Mouse (Mus musculus) kidney, adult 9 months (tissue): Measurements from ENCODE around the gene Pard6a.

Experiments used
- DNase-seq: peaks from one replicate; pipeline ENCODE4 v3.0.0; 2022

Pard6a gene

DNA sequence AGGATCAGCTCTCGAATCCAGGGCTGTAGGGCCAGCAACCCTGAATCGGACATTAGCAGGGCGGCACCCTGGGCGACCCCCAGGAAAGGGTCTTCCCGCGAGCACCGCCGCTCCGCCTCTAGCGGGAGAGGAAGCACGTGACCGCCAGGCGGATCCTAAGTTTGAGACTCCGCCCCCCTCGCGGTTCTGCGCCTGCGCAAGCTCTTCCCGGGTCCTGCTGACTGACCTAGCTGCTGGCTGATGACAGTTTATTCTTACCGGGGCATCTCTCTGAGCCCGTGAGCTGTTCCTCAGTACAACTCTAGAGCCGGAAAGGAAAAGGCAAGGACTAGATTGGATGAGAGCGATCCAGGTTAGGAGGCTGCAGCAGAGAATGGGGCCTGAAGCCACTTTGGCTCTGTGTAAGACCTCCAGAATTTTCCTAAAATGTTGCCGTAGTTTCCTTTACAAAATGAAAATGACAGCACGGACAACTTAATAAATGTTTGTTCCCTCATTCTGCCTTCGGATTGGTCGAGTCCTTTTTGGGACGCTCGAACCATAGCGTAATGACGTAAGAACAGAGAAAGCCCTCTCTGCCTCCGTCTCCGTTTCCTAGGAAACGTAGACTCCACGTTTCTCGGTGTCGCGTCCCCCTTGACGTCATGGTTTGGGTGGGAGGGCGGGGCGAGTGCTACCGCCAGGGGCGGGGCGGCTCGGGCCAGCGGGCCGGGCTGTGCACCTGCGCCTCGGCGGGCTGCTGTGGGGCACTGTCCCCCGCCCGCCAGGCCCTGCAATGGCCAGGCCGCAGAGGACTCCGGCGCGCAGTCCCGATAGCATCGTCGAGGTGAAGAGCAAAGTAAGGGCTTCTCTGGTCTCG, at the start of gene Pard6a, which contains the start of gene Acd:
Gene Pard6a (plus strand): TSS at position 183 of the 859 bp plus-strand sequence.
Gene Acd (minus strand): TSS at position 137 of the 859 bp plus-strand sequence.
- DNase-seq: peak; percentile 97

DNA sequence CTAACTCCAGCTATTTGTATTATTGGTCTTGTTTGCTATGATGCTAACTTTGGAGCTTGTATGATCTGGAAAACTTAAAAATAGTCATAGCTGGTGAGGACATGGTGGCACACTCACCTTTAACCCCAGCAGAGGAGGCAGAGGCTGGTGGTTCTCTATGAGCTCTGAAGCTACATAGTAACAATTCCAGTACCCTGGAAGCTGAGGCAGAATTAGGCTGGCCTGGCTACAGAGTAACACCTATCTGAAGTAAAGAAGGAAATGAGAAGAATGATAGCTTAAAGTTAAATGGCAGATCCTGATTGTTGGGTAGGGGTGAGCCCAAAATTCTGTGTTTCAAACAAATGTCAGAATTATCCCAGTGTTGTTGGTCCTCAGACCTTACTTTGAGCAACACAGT, 43.3 kb upstream of the Pard6a start:
- no peak for DNase-seq

DNA sequence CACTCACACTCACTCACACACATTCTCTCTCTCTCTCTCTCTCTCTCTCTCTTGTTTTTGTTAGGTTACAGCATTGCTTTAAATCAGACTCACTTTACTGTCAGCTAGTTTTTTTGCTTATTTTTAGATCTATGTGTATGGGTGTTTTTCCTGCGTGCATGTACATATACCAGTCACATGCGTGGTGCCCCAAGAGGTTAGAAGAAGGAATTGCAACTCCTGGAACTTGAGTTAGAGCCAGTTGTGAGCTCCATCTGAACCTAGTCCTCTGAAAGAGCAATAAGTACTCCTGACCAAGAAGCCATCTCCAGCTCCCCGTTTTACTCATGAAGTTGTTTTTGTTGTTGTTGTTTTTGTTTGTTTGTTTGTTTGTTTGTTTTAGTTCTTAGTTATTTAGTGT, 39.8 kb upstream of the Pard6a start:
- DNase-seq: peak; percentile 47

DNA sequence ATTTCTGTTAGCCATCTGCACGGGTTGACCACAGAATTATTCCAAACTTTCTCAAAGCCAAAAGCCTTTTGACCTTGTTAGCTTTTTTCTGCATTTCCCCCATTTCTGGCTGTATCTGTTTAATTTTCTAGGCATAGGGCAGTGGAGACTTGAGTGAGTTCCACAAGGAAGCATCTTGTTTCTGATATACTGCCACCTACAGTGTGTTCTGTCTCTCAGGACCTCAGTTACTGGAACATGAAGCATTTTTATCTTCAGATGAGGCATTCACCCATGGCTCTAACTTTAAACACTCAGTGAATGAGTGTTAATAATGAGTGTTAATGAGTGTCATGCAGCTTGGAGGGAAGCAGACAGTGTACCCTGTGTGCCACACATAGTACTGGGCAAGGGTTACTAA, 23.1 kb upstream of the Pard6a start:
- no peak for DNase-seq

DNA sequence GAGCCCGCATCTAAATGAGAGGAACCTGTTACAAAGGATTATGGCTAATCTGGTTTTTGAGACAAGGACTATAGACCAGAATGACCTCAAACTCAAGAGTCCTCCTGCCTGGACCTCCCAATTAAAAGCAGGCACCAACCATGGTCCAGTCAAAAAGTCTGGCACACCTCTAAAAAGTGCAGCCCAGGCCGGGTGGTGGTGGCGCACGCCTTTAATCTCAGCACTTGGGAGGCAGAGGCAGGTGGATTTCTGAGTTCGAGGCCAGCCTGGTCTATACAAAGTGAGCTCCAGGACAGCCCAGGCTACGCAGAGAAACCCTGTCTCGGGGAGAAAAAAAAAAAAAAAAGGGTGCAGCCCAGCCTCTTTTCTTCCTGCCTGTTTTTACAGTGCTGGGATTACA, 15.6 kb upstream of the Pard6a start:
- no peak for DNase-seq

DNA sequence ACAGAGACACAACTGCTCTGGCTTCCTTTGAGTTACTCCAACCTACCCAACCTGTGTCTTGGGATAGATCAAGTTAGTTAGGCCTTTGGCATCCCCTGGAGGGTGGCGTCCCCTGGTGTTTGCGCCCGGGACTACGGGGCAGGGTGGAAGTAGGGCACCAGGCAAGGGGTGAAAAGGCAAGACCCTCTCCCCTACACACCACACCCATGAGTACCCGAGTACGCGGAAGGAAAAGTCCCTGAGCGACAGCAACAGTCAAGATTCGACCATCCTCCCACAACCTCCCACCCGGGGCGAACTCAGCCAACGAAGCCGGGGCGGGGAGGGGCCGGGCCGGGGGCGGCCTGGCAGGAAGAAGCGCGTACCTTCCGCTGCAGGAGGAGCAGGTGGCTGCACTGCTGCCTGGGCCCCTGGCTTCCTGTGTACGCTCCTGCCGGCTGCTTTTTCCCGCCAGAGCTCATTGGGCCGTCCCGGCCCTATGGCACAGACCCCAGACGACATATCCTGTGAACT, 15.1 kb upstream of the Pard6a start, which contains the start of gene Carmil2:
Gene Carmil2 (plus strand): TSS at position 479 of the 513 bp plus-strand sequence.
- DNase-seq: peak; percentile 67

DNA sequence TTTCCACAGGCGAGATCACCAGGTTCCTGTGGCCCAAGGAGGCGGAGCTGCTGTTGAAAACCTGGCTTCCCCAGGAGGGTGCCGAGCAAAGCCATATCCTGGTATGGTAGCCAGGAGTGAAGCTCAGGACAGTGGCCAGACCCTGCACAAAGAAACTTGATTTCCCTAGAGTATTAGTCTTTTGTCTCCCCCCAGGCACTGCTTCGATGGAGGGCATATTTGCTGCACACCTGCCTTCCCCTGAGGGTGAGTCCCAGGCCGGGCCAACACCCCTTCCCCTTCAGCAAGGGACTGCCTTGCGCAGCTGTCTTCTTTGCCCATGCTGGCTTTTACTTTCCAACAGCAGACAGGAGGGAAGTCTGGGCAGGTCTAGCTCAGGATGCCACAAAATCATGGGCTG, 14.4 kb upstream of the Pard6a start:
- DNase-seq: no peak

DNA sequence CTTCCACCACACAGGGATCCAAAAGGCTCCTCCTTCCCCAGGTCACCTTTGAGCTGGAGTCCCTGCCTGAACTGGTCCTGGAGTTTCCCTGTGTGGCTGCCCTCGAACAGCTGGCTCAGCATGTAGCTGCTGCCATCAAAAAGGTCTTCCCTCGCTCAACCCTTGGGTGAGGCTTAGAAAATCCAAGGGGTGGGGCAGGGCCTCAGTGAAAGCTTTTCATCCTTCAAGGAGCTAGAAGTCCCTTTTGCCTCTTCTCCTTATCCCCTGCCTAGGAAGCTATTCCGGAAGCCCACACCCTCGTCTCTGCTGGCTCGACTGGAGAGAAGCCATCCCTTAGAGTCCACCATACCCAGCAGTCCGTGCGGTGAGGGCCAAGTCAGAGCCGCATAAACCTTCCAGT, 13.4 kb upstream of the Pard6a start:
- DNase-seq: no peak

DNA sequence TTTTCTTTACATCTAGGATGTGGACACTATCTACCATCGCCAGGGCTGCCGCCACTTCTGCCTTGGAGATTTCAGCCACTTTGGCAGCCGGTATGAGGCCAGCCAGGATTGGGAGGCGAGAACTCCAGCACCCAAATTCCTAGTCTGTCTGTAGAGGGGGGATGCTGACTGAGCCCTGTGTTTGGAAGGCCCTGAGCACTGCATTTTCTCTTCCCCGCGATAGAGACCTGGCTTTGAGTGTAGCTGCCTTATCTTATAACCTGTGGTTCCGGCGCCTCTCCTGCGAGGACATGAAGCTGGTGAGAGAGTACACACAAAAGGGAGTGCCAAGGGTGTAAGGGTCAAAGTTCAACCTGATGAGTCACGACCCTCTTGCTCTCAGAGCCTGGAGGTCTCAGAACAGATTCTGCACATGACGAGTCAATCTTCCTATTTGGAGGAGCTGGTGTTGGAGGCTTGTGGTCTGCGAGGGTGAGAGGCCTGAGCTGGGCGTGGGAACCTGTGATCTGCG, 12.7 kb upstream of the Pard6a start:
- DNase-seq: no peak

DNA sequence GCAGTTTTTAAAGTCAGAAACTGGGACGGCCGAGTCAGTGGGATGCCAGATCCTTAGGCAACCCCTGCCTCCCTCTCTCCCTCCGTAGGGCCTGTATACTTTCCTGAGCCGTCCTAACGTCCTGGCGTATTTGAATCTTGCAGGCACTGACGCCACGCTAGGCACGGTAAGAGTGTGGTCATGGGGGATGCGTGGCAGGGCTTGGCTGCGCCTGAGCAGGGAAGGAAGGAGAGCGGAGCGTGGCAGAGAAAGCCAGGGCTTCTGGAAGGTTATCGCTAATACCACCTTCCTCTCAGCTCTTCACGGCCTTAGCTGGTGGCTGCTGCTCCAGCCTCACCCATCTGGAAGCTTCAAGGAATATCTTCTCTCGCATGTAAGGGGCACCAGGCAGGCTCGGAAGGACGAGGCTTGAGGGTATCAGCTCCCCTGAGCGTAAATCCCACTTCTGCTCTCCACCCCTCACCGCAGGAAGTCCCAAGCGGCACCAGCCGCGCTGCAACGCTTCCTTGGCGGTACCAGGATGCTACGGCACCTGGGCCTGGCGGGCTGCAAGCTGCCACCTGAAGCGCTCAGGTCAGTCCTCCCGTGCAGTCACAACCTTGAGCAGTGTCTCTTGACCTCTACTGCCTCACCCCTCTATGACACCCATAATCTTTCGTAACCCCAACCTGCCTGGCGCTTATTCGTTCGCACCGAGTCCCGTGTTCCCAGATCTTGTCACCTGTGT, 11.5 kb upstream of the Pard6a start:
- DNase-seq: no peak

DNA sequence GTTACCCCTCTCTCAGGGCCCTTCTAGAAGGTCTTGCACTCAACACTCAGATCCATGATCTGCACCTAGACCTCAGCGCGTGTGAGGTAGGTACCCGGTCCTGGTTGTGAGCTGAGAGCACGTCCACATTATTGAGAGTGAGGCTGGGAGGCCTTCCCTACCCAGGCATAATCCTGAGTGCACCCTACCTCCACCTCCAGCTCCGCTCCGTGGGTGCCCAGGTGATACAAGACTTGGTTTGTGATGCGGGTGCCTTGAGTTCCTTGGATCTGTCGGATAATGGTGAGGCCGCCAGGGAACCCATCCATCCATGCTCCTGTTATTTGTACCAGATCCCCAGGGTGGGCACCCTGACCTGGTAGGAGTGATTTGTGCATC, 11.0 kb upstream of the Pard6a start:
- no peak for DNase-seq

DNA sequence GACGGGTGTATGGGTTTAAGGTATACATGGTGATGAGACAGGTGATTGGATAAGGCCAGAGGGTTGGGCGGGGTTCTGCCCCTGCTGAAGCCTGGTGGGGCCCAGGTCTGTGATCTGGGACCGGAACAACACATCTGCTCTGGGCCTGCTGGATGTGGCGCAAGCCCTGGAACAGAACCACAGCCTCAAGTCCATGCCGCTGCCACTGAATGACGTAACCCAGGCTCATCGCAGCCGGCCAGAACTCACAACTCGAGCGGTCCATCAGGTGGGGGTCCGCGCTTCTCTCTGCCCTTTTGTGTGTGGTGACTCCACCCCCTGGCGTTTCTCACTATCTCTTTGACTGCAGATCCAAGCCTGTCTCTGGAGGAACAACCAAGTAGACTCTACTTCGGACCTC, 10.0 kb upstream of the Pard6a start:
- DNase-seq: no peak

DNA sequence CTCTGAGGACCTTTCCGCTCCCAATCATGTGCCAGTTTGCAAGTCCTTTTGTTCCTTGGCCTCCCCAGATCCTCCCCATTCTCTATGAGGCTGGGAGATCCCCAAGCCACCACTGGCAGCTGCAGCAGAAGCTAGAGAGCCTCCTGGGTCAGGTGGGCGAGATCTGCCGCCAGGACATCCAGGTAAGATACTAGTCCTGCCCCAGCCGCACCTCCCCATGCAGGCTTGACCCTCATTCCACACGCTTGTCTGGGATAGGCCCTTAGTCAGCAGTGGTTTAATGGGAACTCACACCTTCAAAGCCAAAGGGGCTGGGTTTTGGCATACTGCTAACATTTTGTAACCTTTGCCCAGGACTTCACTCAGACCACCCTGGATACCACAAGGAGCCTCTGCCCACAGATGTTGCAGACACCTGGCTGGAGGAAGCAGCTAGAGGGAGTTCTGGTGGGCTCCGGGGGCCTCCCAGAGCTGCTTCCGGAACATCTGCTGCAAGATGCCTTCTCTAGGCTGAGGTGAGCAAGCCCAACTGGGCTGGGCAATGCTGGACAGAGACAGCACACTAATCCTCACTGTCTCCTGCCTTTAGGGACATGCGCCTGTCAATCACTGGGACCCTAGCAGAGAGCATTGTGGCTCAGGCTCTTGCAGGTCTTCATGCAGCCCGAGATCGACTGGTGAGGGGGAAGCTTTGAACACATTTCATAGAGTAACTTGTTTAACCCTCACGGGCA, 8.3 kb upstream of the Pard6a start:
- no peak for DNase-seq

DNA sequence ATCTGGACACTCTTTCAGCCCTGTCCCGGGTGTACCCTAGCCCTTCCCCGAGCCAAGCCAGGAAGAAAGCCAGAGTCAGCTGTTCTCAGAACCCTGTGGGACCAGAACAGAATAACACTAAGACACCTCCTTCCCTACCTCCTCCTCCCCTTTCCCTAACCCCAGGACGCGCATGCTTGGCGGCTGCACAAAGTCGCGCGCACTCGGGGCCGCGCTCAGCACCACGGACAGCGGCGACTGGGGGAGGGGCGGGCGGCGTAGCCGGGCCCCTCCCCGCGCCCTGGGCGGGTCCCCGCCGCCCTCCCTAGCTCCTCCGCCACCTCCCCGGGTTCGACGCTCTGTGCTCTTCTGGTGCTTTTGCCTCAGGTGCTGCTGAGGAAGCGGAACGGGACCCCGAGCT, 7.3 kb upstream of the Pard6a start:
- DNase-seq: peak; percentile 62

DNA sequence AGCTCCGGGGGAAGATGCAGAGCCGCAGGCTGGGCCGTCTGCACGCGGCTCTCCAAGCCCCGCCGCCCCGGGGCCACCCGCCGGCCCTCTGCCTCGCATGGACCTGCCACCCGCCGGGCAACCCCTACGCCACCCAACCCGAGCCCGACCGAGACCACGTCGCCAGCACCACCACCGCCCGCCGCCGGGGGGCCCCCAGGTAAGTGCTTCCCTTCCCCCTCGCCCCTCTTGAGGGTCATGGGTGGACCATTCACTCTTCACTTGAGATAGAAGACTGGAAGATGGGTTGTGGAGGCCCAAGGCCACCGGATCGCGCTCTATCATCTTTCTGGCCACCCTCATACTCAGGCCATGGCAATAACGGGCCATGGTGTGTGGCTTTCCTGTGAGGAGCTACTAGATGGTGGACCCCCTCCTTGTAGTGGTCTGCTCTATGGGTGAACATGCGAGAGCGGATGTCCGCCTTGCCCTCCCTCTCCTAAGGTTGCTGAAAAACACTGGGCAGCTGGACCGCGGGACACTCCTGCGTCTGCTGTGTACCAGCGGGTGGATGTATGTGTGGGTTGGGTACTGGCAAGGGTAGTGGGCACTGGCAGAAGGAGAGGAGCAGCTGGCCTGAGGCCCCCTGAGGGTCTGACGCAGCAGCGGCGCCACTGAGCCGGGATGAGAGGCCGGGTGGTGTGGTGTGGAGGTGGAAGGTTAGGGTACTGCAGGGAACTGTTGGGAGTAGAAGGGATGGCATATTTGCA, 6.7 kb upstream of the Pard6a start:
- no peak for DNase-seq

DNA sequence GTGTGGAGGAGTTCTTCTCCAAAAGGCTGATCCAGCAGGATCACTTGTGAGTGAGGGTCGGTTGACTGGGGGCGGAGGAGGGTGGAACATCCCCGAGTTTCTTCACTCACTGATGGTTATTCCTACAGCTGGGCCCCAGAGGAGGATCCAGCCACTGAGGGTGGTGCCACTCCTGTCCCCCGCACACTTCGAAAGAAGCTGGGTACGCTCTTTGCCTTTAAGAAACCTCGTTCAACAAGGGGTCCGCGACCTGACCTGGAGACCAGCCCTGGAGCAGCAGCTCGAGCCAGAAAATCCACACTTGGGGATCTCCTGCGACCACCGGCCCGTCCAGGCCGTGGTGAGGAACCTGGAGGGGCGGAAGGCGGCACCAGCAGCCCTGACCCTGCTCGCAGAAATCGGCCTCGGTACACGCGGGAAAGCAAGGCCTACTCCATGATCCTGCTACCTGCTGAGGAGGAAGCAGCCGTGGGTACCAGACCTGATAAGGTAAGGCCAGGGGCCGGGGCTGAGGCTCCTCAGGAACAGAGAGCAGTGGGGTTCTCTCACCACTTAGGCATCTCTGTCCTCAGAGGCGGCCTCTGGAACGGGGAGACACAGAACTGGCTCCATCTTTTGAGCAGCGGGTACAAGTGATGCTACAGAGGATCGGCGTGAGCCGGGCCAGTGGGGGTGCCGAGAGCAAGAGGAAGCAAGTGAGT, 5.7 kb upstream of the Pard6a start:
- no peak for DNase-seq

DNA sequence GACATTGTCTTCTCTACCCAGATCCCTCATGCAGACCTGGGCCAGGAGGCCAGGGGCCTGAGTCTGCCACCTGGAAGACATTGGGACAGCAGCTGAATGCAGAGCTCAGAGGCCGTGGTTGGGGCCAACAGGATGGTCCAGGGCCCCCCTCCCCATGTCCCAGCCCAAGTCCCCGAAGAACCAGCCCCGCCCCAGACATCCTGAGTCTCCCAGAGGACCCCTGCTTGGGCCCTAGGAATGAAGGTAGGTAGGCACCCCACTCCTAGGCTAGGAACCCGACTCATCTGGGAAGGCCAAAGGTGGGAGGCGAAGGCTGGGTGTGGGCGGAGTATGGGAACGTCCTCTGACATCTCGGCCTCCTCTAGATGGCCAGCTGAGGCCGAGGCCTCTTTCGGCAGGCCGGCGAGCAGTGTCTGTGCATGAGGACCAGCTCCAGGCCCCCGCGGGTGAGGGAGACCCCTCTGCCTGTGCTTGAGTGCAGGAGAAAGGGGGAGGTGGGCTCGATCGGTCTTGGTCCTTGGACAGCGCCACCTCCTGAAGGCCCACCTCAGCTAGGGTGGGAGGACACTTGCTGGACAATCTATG, 3.7 kb upstream of the Pard6a start:
- DNase-seq: no peak

DNA sequence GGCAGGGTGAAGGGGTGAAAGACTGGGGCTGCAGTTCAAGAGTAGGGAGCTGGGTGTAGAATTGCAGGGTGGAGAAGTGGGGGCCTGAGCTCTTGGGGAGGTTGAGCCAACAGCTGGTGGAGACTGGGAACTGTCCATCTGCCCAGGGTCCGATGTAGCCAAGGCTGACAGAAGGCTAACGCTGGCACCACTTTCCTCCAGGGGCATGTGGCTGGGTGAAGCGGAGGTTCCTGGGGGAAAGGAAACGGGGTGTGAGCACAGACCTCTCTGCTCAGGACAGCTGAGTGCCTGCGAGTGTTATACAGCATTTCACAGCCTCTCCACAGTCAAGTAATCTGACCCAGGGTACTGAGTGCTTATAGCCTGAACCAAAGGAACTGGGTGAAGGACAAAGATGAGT, 2.2 kb upstream of the Pard6a start:
- DNase-seq: no peak

DNA sequence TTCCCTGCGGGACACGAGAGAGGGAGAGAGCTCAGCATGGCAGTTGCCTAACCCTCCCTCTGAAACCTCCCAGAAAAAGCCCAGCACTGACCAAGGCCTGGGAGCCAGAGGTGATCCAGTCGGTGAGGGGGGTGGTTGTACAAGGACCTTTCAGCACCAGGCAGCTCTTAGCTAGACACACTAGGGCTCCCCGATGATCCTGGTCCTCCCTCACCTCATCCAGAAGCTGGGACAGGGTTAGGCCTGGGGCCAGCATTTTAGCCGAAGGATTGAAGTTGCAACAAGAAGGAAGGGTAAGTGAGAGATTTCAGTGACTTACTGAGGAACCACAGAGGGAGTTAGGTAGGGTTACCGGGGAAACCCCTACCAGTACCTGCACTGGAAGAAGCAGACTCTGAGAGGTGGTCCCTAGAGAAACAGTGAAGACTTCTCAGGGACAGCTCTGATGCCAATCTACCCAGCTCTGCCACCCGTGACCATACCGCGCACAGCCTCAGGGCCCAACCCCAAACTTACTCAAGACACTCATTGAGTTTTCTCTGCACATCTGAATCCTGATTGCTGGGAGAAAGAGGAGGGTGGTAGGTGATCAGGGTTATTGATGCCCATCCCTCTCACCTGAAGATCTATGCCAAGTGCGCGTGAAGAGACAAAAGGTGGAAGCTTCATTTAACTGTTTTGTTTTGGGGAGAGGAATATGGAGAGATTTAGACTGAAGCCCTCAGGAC, 1.3 kb upstream of the Pard6a start:
- no peak for DNase-seq

DNA sequence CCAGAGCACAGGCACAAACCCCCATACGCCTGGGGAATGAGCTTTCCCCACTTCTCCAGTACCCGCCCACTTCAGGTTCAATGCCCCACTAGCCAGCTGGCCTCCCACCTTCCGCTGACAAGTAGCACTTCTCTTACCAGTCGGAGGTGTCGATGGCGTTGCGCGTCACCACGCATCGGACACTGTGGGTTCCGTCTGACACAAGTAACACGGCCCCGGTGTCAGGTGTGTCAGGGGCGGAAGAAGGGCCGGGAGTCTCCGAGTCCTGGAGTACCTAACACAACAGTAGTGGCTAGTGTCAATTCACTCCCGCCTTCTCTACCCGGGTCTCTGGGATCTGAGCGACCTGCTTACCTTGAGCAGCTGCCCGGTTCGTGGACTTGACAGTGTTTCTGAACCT, 382 bp upstream of the Pard6a start:
- DNase-seq: no peak

DNA sequence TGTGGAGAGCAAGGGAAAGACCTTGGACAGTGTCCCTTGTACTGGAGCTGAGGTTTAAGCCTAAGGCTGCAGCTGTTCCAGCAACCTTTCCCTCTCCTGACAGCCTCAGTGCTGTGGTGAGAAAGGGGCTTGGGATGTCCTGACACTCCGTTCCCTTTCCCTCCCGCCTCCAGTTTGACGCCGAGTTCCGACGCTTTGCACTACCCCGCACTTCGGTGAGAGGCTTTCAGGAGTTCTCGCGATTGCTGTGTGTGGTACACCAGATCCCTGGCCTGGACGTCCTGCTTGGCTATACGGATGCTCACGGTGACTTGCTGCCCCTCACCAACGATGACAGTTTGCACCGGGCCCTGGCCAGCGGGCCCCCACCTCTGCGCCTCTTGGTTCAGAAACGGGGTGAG, 1.1 kb downstream of the Pard6a start:
- DNase-seq: no peak
